Mouse (Mus musculus) small intestine, adult 2 months (tissue): Measurements from ENCODE around the gene E130308A19Rik.

Source experiments
- CTCF ChIP-seq: fragments of 200-500 bp; IDR thresholded peaks from 2 replicates; pipeline ENCODE4 v1.5.1; 2012; ENCODE audit warnings: low read depth, mild to moderate bottlenecking, control low read depth, inconsistent platforms, low read length, moderate library complexity, mixed read lengths; ENCODE audit not compliant: insufficient replicate concordance, insufficient read length; ENCODE audit errors: extremely low read depth
- POLR2A ChIP-seq: fragments of 200-500 bp; IDR thresholded peaks from 2 replicates; pipeline ENCODE4 v1.6.1; 2012; ENCODE audit warnings: low read depth, mild to moderate bottlenecking, control low read depth, inconsistent platforms, low read length, moderate library complexity

DNA sequence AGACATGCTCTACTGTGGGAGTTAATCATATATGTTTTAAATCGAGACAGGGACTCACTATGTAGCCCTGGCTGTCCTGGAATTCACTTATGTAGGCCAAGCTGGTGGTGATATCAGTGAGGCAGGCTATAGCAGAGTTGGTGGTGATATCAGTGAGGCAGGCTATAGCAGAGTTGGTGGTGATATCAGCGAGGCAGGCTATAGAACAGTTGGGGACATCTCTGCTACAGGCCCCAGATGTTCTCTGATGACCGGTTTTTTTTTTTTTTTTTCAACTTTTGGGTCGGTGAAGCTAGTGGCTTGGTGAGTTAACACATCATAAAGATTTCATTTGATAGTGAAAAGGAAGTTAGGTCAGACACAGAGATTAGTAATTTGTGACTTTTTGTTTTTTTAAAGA, 176.8 kb downstream of the E130308A19Rik start:
- TF ChIP-seq POLR2A (no peak), CTCF (no peak)
